In the genomic region with DNA sequence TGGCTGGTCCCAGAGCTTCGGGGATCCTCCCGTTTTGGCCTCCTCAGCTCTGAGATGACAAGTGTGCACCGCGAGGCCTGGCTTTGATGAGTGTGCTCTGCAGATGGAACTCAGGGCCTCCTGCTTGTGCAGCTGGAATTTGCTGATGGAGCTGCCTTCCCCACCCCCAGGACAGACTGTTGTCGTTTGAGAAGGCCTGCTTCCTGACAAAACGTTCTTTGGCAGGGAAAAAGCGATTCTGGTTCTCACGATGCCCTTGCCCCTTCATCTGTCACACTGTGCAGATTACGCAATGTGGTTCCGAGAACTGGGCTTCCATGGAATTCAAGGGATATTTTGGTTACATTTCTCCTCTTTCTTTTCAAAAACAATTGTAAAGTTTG, we compare ENCODE assay signal across 11 mouse cellular contexts. TPM values are rescaled to one million over a fixed set of nuclear protein-coding genes. Genes with fewer than 3 reads are reported as not detected.
DNase-seq lines count a peak whose midpoint lies in the region; ATAC-seq lines count a peak whose summit lies in the region.
"Had no signal": no experiment of that assay in that cellular context is flagged by ENCODE, and none has a peak within 500 bp of the region (broad histone marks: within the 10 kb centered on the region; RNA-seq: fewer than 3 reads in every experiment).

No protein-coding gene starts in this region.

- peaks cover 29% of the 10 kb centered on the region for H3K4me1 ChIP-seq in hindbrain, embryonic 13.5 days (replicated peaks)
- H3K4me1 ChIP-seq in hindbrain, embryonic 11.5 days (replicated peaks; ENCODE audit: control insufficient read depth, insufficient read depth, low read length) = peaks cover 3% of the 10 kb centered on the region; the same call in 1 of the 2 replicates
- peaks cover 64% of the 10 kb centered on the region for H3K4me1 ChIP-seq in megakaryocyte, embryonic 14.5 days
- H3K4me1 ChIP-seq in embryonic facial prominence, embryonic 14.5 days (ENCODE audit: control insufficient read depth, insufficient read depth, low read length) = peaks cover 12% of the 10 kb centered on the region

- H3K27me3 ChIP-seq in hindbrain, embryonic 13.5 days = 0 out of 2 replicates have a peak, but pooled peaks cover 2% of the 10 kb centered on the region
- H3K27me3 ChIP-seq in hindbrain, embryonic 11.5 days (ENCODE audit: control insufficient read depth, insufficient read depth, low read length) = no peaks in the 10 kb centered on the region
- peaks cover 30% of the 10 kb centered on the region for H3K27me3 ChIP-seq in megakaryocyte, embryonic 14.5 days (replicated peaks)
- no peaks in the 10 kb centered on the region for H3K27me3 ChIP-seq in embryonic facial prominence, embryonic 14.5 days (replicated peaks; ENCODE audit: control insufficient read depth, insufficient read depth, low read length)
- H3K27me3 ChIP-seq: CH12.LX; hindbrain, embryonic 15.5 days; liver, embryonic 15.5 days had no signal

- no peaks in the 10 kb centered on the region for H3K36me3 ChIP-seq in hindbrain, embryonic 13.5 days
- H3K36me3 ChIP-seq in hindbrain, embryonic 11.5 days (ENCODE audit: control insufficient read depth, insufficient read depth, low read length) = no peaks in the 10 kb centered on the region
- no peaks in the 10 kb centered on the region for H3K36me3 ChIP-seq in megakaryocyte, embryonic 14.5 days (replicated peaks; ENCODE audit: low read length)
- H3K36me3 ChIP-seq in embryonic facial prominence, embryonic 14.5 days (ENCODE audit: control insufficient read depth, insufficient read depth, low read length) = no peaks in the 10 kb centered on the region
- H3K36me3 ChIP-seq: heart, embryonic 10.5 days; hindbrain, embryonic 15.5 days; liver, embryonic 15.5 days had no signal

- DNase-seq in hindbrain, embryonic 11.5 days (ENCODE audit: low spot score) = no peak
- DNase-seq in embryonic facial prominence, embryonic 14.5 days (ENCODE audit: low spot score) = peak; percentile 45
- peak; percentile 22 for DNase-seq in yolk sac, embryonic 10.5 days (ENCODE audit: low spot score)
- DNase-seq in gastrocnemius, postnatal 25 days = no peak

- no peaks in the 10 kb centered on the region for H3K9me3 ChIP-seq in hindbrain, embryonic 13.5 days
- H3K9me3 ChIP-seq in hindbrain, embryonic 11.5 days (ENCODE audit: control insufficient read depth, low read length) = no peaks in the 10 kb centered on the region
- H3K9me3 ChIP-seq in megakaryocyte, embryonic 14.5 days = no peaks in the 10 kb centered on the region
- H3K9me3 ChIP-seq in embryonic facial prominence, embryonic 14.5 days (ENCODE audit: control insufficient read depth, low read length) = no peaks in the 10 kb centered on the region
- H3K9me3 ChIP-seq: heart, embryonic 10.5 days; hindbrain, embryonic 15.5 days; liver, embryonic 15.5 days had no signal

- ATAC-seq in hindbrain, embryonic 13.5 days (ENCODE audit: low FRiP score) = 0 out of 2 replicates have a peak, but pooled peaks have one; percentile 4
- ATAC-seq in hindbrain, embryonic 11.5 days (ENCODE audit: low FRiP score) = no peak
- ATAC-seq in megakaryocyte, adult 5-6 weeks (ENCODE audit: poor library complexity, severe bottlenecking) = no peak
- no peak for ATAC-seq in embryonic facial prominence, embryonic 14.5 days (ENCODE audit: low read depth)

- H3K4me2 ChIP-seq in hindbrain, embryonic 13.5 days = no peak overlapping the region
- no peak overlapping the region for H3K4me2 ChIP-seq in hindbrain, embryonic 11.5 days (replicated peaks; ENCODE audit: low read depth, low read length)
- H3K4me2 ChIP-seq in embryonic facial prominence, embryonic 14.5 days (ENCODE audit: low read depth, low read length) = no peak overlapping the region
- H3K4me2 ChIP-seq: hindbrain, embryonic 15.5 days; liver, embryonic 15.5 days had no signal

- no peak overlapping the region for H3K27ac ChIP-seq in hindbrain, embryonic 13.5 days
- no peak overlapping the region for H3K27ac ChIP-seq in hindbrain, embryonic 11.5 days (ENCODE audit: low read depth, low read length)
- H3K27ac ChIP-seq in embryonic facial prominence, embryonic 14.5 days (replicated peaks; ENCODE audit: low read depth, low read length) = no peak overlapping the region
- H3K27ac ChIP-seq: heart, embryonic 10.5 days; hindbrain, embryonic 15.5 days; liver, embryonic 15.5 days had no signal

- H3K9ac ChIP-seq in hindbrain, embryonic 13.5 days = no peak overlapping the region
- H3K9ac ChIP-seq in hindbrain, embryonic 11.5 days (ENCODE audit: low read depth, low read length) = no peak overlapping the region
- no peak overlapping the region for H3K9ac ChIP-seq in embryonic facial prominence, embryonic 14.5 days (ENCODE audit: low read depth, low read length)
- H3K9ac ChIP-seq: hindbrain, embryonic 15.5 days; liver, embryonic 15.5 days had no signal

- 67% methylated on average over 10 of the region's 10 CpGs for WGBS in hindbrain, embryonic 13.5 days
- 65% methylated on average over 10 of the region's 10 CpGs for WGBS in hindbrain, embryonic 11.5 days
- WGBS in embryonic facial prominence, embryonic 14.5 days = 35% methylated on average over 10 of the region's 10 CpGs

- no peak overlapping the region for H3K4me3 ChIP-seq in hindbrain, embryonic 13.5 days
- H3K4me3 ChIP-seq in hindbrain, embryonic 11.5 days (ENCODE audit: low read depth, low read length) = no peak overlapping the region
- peak overlapping the region; percentile 21 for H3K4me3 ChIP-seq in megakaryocyte, embryonic 14.5 days (replicated peaks)
- H3K4me3 ChIP-seq in embryonic facial prominence, embryonic 14.5 days (ENCODE audit: low read depth, low read length) = no peak overlapping the region
- H3K4me3 ChIP-seq: heart, embryonic 10.5 days; hindbrain, embryonic 15.5 days; liver, embryonic 15.5 days had no signal

RNA-seq across cellular contexts. Expression of a gene that starts 19.3 kb away (rescaled TPM):
- polyA plus RNA-seq in hindbrain, embryonic 13.5 days (2015; fragmentation: Nextera tagmentation; extraction: Ambion mirVana) = 1.8 and 2.3 TPM in 2 replicates
- 2.4 and 2.6 TPM in 2 replicates for polyA plus RNA-seq in hindbrain, embryonic 11.5 days (2014; fragmentation: Nextera tagmentation; extraction: Ambion mirVana)
- 1.9 TPM in 1 of 2 replicates, not detected in the other for polyA plus RNA-seq in megakaryocyte, embryonic 14.5 days (2012; ENCODE audit: insufficient read depth, low replicate concordance)
- 0.18 and 1.2 TPM in 2 replicates for total RNA-seq in megakaryocyte, adult 5-6 weeks (2015)
- total RNA-seq in megakaryocyte, adult 5-6 weeks (2017) = not detected in 2 replicates
- 3.5 and 4.9 TPM in 2 replicates for polyA plus RNA-seq in embryonic facial prominence, embryonic 14.5 days (2014; fragmentation: Nextera tagmentation; extraction: Ambion mirVana)
- total RNA-seq in gastrocnemius, postnatal 25 days (2021) = 1 to 10 TPM; 6.1 to 7.4 TPM

Comparison
In these comparisons a context has a peak if more than half of its experiments do, and no peak if none do; other contexts are left out.
1. DNase-seq: peak in embryonic facial prominence, embryonic 14.5 days (single experiment) and yolk sac, embryonic 10.5 days (single experiment); none in hindbrain, embryonic 11.5 days (single experiment) and gastrocnemius, postnatal 25 days (single experiment).